Comparison of ENCODE assay signal across 30 mouse cellular contexts in genomic region chr3:131618580-131619338, GRCm38 (mm10). TPM values are rescaled to one million over a fixed set of nuclear protein-coding genes. Genes with fewer than 3 reads are reported as not detected.
DNase-seq lines count a peak whose midpoint lies in the region; ATAC-seq and TF ChIP-seq lines count a peak whose summit lies in the region.
"Had no signal": no experiment of that assay in that cellular context is flagged by ENCODE, and none has a peak within 500 bp of the region (broad histone marks: within the 10 kb centered on the region; RNA-seq: fewer than 3 reads in every experiment).

No protein-coding gene starts in this region.

- H3K27me3 ChIP-seq in kidney, embryonic 16.5 days (ENCODE audit: insufficient read depth, low read length): no peaks in the 10 kb centered on the region
- no peaks in the 10 kb centered on the region for H3K27me3 ChIP-seq in myocyte (ENCODE audit: control insufficient read depth, insufficient read depth, insufficient read length)
- H3K27me3 ChIP-seq: CH12.LX; embryonic facial prominence, embryonic 15.5 days; hindbrain, embryonic 13.5 days; liver, embryonic 12.5 days; megakaryocyte, embryonic 14.5 days; midbrain, embryonic 13.5 days; neural tube, embryonic 15.5 days; stomach, embryonic 15.5 days had no signal

- no peaks in the 10 kb centered on the region for H3K79me2 ChIP-seq in myocyte (ENCODE audit: control insufficient read depth, insufficient read depth)

- WGBS in kidney, embryonic 16.5 days: 79% methylated on average over 18 of the region's 18 CpGs

- H3K9ac ChIP-seq in kidney, embryonic 16.5 days (replicated peaks; ENCODE audit: low read length): no peak overlapping the region
- H3K9ac ChIP-seq: embryonic facial prominence, embryonic 15.5 days; hindbrain, embryonic 13.5 days; liver, embryonic 12.5 days; liver, postnatal 0 days; midbrain, embryonic 13.5 days; neural tube, embryonic 15.5 days; stomach, embryonic 15.5 days had no signal

- H3ac ChIP-seq in myocyte (ENCODE audit: control insufficient read depth, insufficient read length): no peak overlapping the region

- no peak overlapping the region for H3K4me3 ChIP-seq in kidney, embryonic 16.5 days (ENCODE audit: low read length)
- no peak overlapping the region for H3K4me3 ChIP-seq in myocyte
- H3K4me3 ChIP-seq: embryonic facial prominence, embryonic 15.5 days; hindbrain, embryonic 13.5 days; liver, embryonic 12.5 days; megakaryocyte, embryonic 14.5 days; midbrain, embryonic 13.5 days; neural tube, embryonic 15.5 days; stomach, embryonic 15.5 days had no signal

- H3K36me3 ChIP-seq in kidney, embryonic 16.5 days (ENCODE audit: insufficient read depth, low read length): peaks cover 10% of the 10 kb centered on the region
- no peaks in the 10 kb centered on the region for H3K36me3 ChIP-seq in myocyte (ENCODE audit: control insufficient read depth, insufficient read depth)

- TF ChIP-seq POLR2A in myocyte (IDR thresholded peaks at IDR 0.05; ENCODE audit: insufficient read length, low read depth): no peak

- no peak overlapping the region for H3K4me2 ChIP-seq in kidney, embryonic 16.5 days (replicated peaks; ENCODE audit: low read depth, low read length)
- H3K4me2 ChIP-seq in myocyte (ENCODE audit: low read depth): peak overlapping the region; percentile 35
- H3K4me2 ChIP-seq: embryonic facial prominence, embryonic 15.5 days; heart, embryonic 11.5 days; hindbrain, embryonic 13.5 days; liver, embryonic 12.5 days; midbrain, embryonic 13.5 days; neural tube, embryonic 15.5 days; stomach, embryonic 15.5 days had no signal

- H3K4me1 ChIP-seq in kidney, embryonic 16.5 days (ENCODE audit: insufficient read depth, low read length): peaks cover 13% of the 10 kb centered on the region
- H3K4me1 ChIP-seq: embryonic facial prominence, embryonic 15.5 days; hindbrain, embryonic 13.5 days; liver, embryonic 12.5 days; megakaryocyte, embryonic 14.5 days; midbrain, embryonic 13.5 days; neural tube, embryonic 15.5 days; stomach, embryonic 15.5 days had no signal

- H3K27ac ChIP-seq in kidney, embryonic 16.5 days (ENCODE audit: low read length): peak overlapping the region; percentile 76
- H3K27ac ChIP-seq: embryonic facial prominence, embryonic 15.5 days; hindbrain, embryonic 13.5 days; liver, embryonic 12.5 days; midbrain, embryonic 13.5 days; neural tube, embryonic 15.5 days; stomach, embryonic 15.5 days had no signal

- peak; percentile 35 for DNase-seq in adrenal gland, adult 2 months
- DNase-seq in adrenal gland, postnatal 36 days: no peak
- DNase-seq in kidney, postnatal 14 days: no peak
- DNase-seq in 416B (ENCODE audit: low read depth): peak; percentile 39
- DNase-seq in spleen, postnatal 10 days (ENCODE audit: low spot score in 2 of 2): no peak
- DNase-seq: adrenal gland, postnatal 14 days; cerebellum, adult 11-12 months; cerebellum, postnatal 10 days; gastrocnemius, postnatal 36 days; heart, adult 18-20 months; heart, postnatal 36 days; layer of hippocampus, postnatal 36 days; left cerebral cortex, postnatal 4 days; liver, postnatal 0 days; lung, postnatal 36 days; retina, postnatal 1 day; right cerebral cortex, postnatal 14 days had no signal

- peak; percentile 95 for ATAC-seq in kidney, embryonic 16.5 days (ENCODE audit: low FRiP score, low TSS enrichment)
- ATAC-seq: forebrain, embryonic 14.5 days; intestine, postnatal 0 days; liver, embryonic 12.5 days; liver, postnatal 0 days; midbrain, embryonic 13.5 days had no signal

- no peaks in the 10 kb centered on the region for H3K9me3 ChIP-seq in kidney, embryonic 16.5 days (ENCODE audit: low read length)
- H3K9me3 ChIP-seq: embryonic facial prominence, embryonic 15.5 days; hindbrain, embryonic 13.5 days; liver, embryonic 12.5 days; megakaryocyte, embryonic 14.5 days; midbrain, embryonic 13.5 days; neural tube, embryonic 15.5 days; stomach, embryonic 15.5 days had no signal

TF ChIP-seq in myocyte, 11 proteins besides CTCF, POLR2A, EP300 and RAD21:
- TF ChIP-seq POLR2AphosphoS2 (IDR thresholded peaks at IDR 0.05; ENCODE audit: insufficient read length, low read depth) (no peak), MYOG (IDR thresholded peaks at IDR 0.05; ENCODE audit: control insufficient read depth in 1 of 3, insufficient read depth in 1 of 3, insufficient read length in 2 of 3, low read depth in 2 of 3) (peak in 1 of 3 experiments; percentile 54), TCF3 (IDR thresholded peaks at IDR 0.05; ENCODE audit: insufficient read length, low read depth) (no peak), USF1 (IDR thresholded peaks at IDR 0.05; ENCODE audit: low read depth) (peak; percentile 45), MYOD1 (IDR thresholded peaks at IDR 0.05; ENCODE audit: control insufficient read depth in 1 of 3, insufficient read length in 2 of 3, low read depth in 2 of 3) (peak in 1 of 3 experiments; percentile 51), CEBPB (IDR thresholded peaks at IDR 0.05; ENCODE audit: insufficient read depth, poor library complexity, severe bottlenecking) (peak; percentile 88), E2F4 (IDR thresholded peaks at IDR 0.05; ENCODE audit: insufficient read depth) (no peak), SRF (IDR thresholded peaks at IDR 0.05; ENCODE audit: control insufficient read depth, insufficient read length, low read depth) (no peak), REST (IDR thresholded peaks at IDR 0.05; ENCODE audit: insufficient read depth, insufficient read length) (no peak), TCF12 (IDR thresholded peaks at IDR 0.05; ENCODE audit: insufficient read depth, poor library complexity, severe bottlenecking) (no peak), MAX (IDR thresholded peaks at IDR 0.05; ENCODE audit: low read depth) (no peak)

RNA-seq across cellular contexts. Expression of gene Papss1, which starts 54.2 kb away (rescaled TPM):
- 10 to 100 TPM; 47.6 to 66.8 TPM for total RNA-seq in adrenal gland, adult 2 months (2021)
- polyA plus RNA-seq in adrenal gland, adult 2 months (2012; rRNA removed): 17.0 and 19.2 TPM in 2 replicates
- 10 to 100 TPM; 56.8 to 69.3 TPM for total RNA-seq in adrenal gland, postnatal 36 days (2021)
- polyA plus RNA-seq in kidney, embryonic 16.5 days (2015; fragmentation: Nextera tagmentation; extraction: Ambion mirVana): 115 and 124 TPM in 2 replicates
- 48.7 TPM for polyA plus RNA-seq in myocyte (2012; fragmentation: generic; extraction: Trizol)

Comparison
In these comparisons a context has a peak if more than half of its experiments do, and no peak if none do; other contexts are left out.
1. DNase-seq: peak in adrenal gland, adult 2 months (single experiment) and 416B (single experiment); none in adrenal gland, postnatal 36 days (0 of 2), kidney, postnatal 14 days (single experiment) and spleen, postnatal 10 days (0 of 2).